Mouse (Mus musculus): ENCODE measurements at regions not wholly inside any gene's neighbourhood (a gene's known extent, or its start where the extent isn't known, plus 50 kb on each side); places are given as distances from the start of the nearest gene placed in this dataset.

- Histone ChIP-seq H3ac (ENCODE audit: control insufficient read depth, insufficient read length) (no peak overlapping the region), H3K79me2 (ENCODE audit: control insufficient read depth, insufficient read depth) (no peaks in the 10 kb centered on the region), H3K27me3 (ENCODE audit: control insufficient read depth, insufficient read depth, insufficient read length) (no peaks in the 10 kb centered on the region), H3K4me3 (no peak overlapping the region), H3K4me2 (ENCODE audit: low read depth) (no peak overlapping the region), H3K36me3 (ENCODE audit: control insufficient read depth, insufficient read depth) (no peaks in the 10 kb centered on the region)
- TF ChIP-seq E2F4 (IDR thresholded peaks at IDR 0.05; ENCODE audit: insufficient read depth) (no peak), TCF3 (IDR thresholded peaks at IDR 0.05; ENCODE audit: insufficient read length, low read depth) (no peak), SRF (IDR thresholded peaks at IDR 0.05; ENCODE audit: control insufficient read depth, insufficient read length, low read depth) (no peak), REST (IDR thresholded peaks at IDR 0.05; ENCODE audit: insufficient read depth, insufficient read length) (no peak), MYOD1 (IDR thresholded peaks at IDR 0.05; ENCODE audit: control insufficient read depth in 1 of 3, insufficient read length in 2 of 3, low read depth in 2 of 3) (no peak), CEBPB (IDR thresholded peaks at IDR 0.05; ENCODE audit: insufficient read depth, poor library complexity, severe bottlenecking) (no peak), MYOG (IDR thresholded peaks at IDR 0.05; ENCODE audit: control insufficient read depth in 1 of 3, insufficient read depth in 1 of 3, insufficient read length in 2 of 3, low read depth in 2 of 3) (no peak), USF1 (IDR thresholded peaks at IDR 0.05; ENCODE audit: low read depth) (no peak), TCF12 (IDR thresholded peaks at IDR 0.05; ENCODE audit: insufficient read depth, poor library complexity, severe bottlenecking) (no peak), POLR2AphosphoS2 (IDR thresholded peaks at IDR 0.05; ENCODE audit: insufficient read length, low read depth) (no peak), POLR2A (IDR thresholded peaks at IDR 0.05; ENCODE audit: insufficient read length, low read depth) (no peak), MAX (IDR thresholded peaks at IDR 0.05; ENCODE audit: low read depth) (no peak)
Measured at GRCm38 (mm10) chr11:10201021-10201420, 913.0 kb upstream of the Vwc2 start.

GRCm38 (mm10) chr11:10205257-10205656 lies 908.8 kb upstream of the Vwc2 start:
- Histone ChIP-seq H3K27me3 (ENCODE audit: control insufficient read depth, insufficient read depth, insufficient read length) (no peaks in the 10 kb centered on the region), H3K4me3 (no peak overlapping the region), H3K79me2 (ENCODE audit: control insufficient read depth, insufficient read depth) (no peaks in the 10 kb centered on the region), H3ac (ENCODE audit: control insufficient read depth, insufficient read length) (no peak overlapping the region), H3K4me2 (ENCODE audit: low read depth) (no peak overlapping the region), H3K36me3 (ENCODE audit: control insufficient read depth, insufficient read depth) (no peaks in the 10 kb centered on the region)
- TF ChIP-seq MYOD1 (IDR thresholded peaks at IDR 0.05; ENCODE audit: control insufficient read depth in 1 of 3, insufficient read length in 2 of 3, low read depth in 2 of 3) = no peak
- no peak for TF ChIP-seq MAX (IDR thresholded peaks at IDR 0.05; ENCODE audit: low read depth)
- TF ChIP-seq CEBPB (IDR thresholded peaks at IDR 0.05; ENCODE audit: insufficient read depth, poor library complexity, severe bottlenecking) = no peak
- no peak for TF ChIP-seq TCF12 (IDR thresholded peaks at IDR 0.05; ENCODE audit: insufficient read depth, poor library complexity, severe bottlenecking)
- TF ChIP-seq POLR2AphosphoS2 (IDR thresholded peaks at IDR 0.05; ENCODE audit: insufficient read length, low read depth) = no peak
- no peak for TF ChIP-seq E2F4 (IDR thresholded peaks at IDR 0.05; ENCODE audit: insufficient read depth)
- TF ChIP-seq TCF3 (IDR thresholded peaks at IDR 0.05; ENCODE audit: insufficient read length, low read depth) = no peak
- TF ChIP-seq POLR2A (IDR thresholded peaks at IDR 0.05; ENCODE audit: insufficient read length, low read depth) = no peak
- TF ChIP-seq REST (IDR thresholded peaks at IDR 0.05; ENCODE audit: insufficient read depth, insufficient read length) = no peak
- TF ChIP-seq USF1 (IDR thresholded peaks at IDR 0.05; ENCODE audit: low read depth) = no peak
- TF ChIP-seq MYOG (IDR thresholded peaks at IDR 0.05; ENCODE audit: control insufficient read depth in 1 of 3, insufficient read depth in 1 of 3, insufficient read length in 2 of 3, low read depth in 2 of 3) = no peak
- TF ChIP-seq SRF (IDR thresholded peaks at IDR 0.05; ENCODE audit: control insufficient read depth, insufficient read length, low read depth) = no peak
